Mouse (Mus musculus) kidney, adult 2 months (tissue): Measurements from ENCODE around the gene Pde3b.

ENCODE experiments used
- CTCF ChIP-seq: fragments of 200-500 bp; conservative IDR thresholded peaks from 2 replicates; pipeline ENCODE4 v1.5.1; 2011; ENCODE audit warnings: low read depth, mild to moderate bottlenecking, control low read depth, low read length, moderate library complexity, mixed read lengths; ENCODE audit not compliant: insufficient read depth, insufficient read length
- POLR2A ChIP-seq: fragments of 200-500 bp; IDR thresholded peaks from one replicate; pipeline ENCODE4 v1.6.1; 2011; ENCODE audit warnings: low read depth, low read length, control low read depth

DNA sequence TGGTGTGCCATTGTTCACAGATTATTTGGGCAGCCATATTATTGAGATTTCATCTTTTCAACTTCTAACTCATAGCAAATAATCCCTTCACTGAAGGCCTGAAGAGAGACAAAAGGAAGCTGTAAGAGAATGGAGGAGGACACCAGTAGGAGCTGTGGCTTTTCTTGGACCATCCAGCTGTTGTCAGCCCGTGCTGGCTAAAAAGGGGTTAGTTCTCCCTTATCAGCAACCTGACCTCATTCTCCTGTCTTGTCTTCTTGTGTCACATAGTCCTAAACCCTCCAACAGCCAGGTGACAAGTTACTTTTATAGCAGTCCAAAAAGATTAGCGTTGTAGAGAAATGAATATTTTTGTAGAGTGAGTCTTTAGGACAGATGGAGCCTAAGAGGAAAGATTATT is 57.4 kb downstream of the Pde3b start:
- TF ChIP-seq POLR2A (no peak), CTCF (no peak)
